Mouse (Mus musculus) embryonic stem cell, embryonic (primary cell): ENCODE measurements around the gene Hist2h4.
"Not testable (repeated sequence)": the region's sequence is repeated elsewhere in the genome, so short reads cannot be mapped to it uniquely, and the experiment has no call there.

Experiments
- CTCF ChIA-PET, 4 experiments: fragments of 300-600 bp in 2 of 4; fragments of 350-600 bp in 2 of 4; sonication (Branson Sonifier 250); formaldehyde crosslinking; loops; one replicate each; lab custom pipeline; 2022; ENCODE audit warnings: inconsistent platforms in 2 of 4; lab: Charles Lee
- POLR2A ChIA-PET, 4 experiments: fragments of 300-600 bp in 2 of 4; fragments of 350-600 bp in 2 of 4; sonication (Branson Sonifier 250); formaldehyde crosslinking; loops; one replicate each; lab custom pipeline; 2022; ENCODE audit warnings: antibody characterized with exemption in 4 of 4, inconsistent platforms in 1 of 4; lab: Charles Lee

The Hist2h4 gene

GRCm38 (mm10) chr3:96261623-96262022 is 1.5 kb downstream of the Hist2h4 start:
- CTCF ChIA-PET = interaction anchor here (0.5 to 2.9 kb wide), 12 partner anchors 13 to 296 kb away, joined by 3 to 28 read pairs (median 5); no protein-coding TSS in a partner anchor
- POLR2A ChIA-PET = interaction anchor here (0.5 to 3.9 kb wide), 116 partner anchors 7 to 1045 kb away, joined by 3 to 137 read pairs (median 5); partner anchors contain the start of genes Bola1 (in 4 of the 4), Hist2h2aa2 (in 4 of the 4), Hist2h2ab (in 4 of the 4) and Hist2h2ac (in 4 of the 4)

- ChIA-PET POLR2A (interaction anchor here in 3 of 4 experiments (0.6 to 12.7 kb wide), 18 partner anchors 8 to 169 kb away, joined by 3 to 151 read pairs (median 6); partner anchors contain the start of genes Bola1 (in 2 of the 3), Hist2h2ab (in 2 of the 3), Hist2h2ac (in 2 of the 3) and Hist2h2bb (in 2 of the 3)), CTCF (no interaction called here)
Observed at GRCm38 (mm10) chr3:96260220-96260619, 2.9 kb downstream of the Hist2h4 start.

- ChIA-PET POLR2A (interaction anchor here in 3 of 4 experiments (0.7 to 12.7 kb wide), 15 partner anchors 8 to 691 kb away, joined by 3 to 151 read pairs (median 6); partner anchors contain the start of genes Hist2h2ac (in 2 of the 3), Hist2h2bb (in 2 of the 3), Hist2h2be (in 2 of the 3) and Hist2h3b (in 2 of the 3)), CTCF (no interaction called here)
Observed at GRCm38 (mm10) chr3:96257190-96257589, 5.9 kb downstream of the Hist2h4 start.

GRCm38 (mm10) chr3:96255926-96256593 is 7.1 kb downstream of the Hist2h4 start:
- ChIA-PET POLR2A (interaction anchor here (0.7 to 12.7 kb wide), 22 partner anchors 7 to 241 kb away, joined by 3 to 151 read pairs (median 10); partner anchors contain the start of genes Hist2h2bb (in 4 of the 4), Hist2h3b (in 3 of the 4), Bola1 (in 2 of the 4) and Hist2h2aa1 (in 2 of the 4)), CTCF (interaction anchor here in 2 of 4 experiments (0.7 to 1.1 kb wide), 2 partner anchors 22 to 186 kb away, joined by 3 read pairs; no protein-coding TSS in a partner anchor)

- ChIA-PET POLR2A (interaction anchor here (0.5 to 12.7 kb wide), 42 partner anchors 8 to 442 kb away, joined by 3 to 151 read pairs (median 5); partner anchors contain the start of genes Hist2h4 (in 4 of the 4), Hist2h2ac (in 3 of the 4), Hist2h2bb (in 3 of the 4) and Hist2h2be (in 3 of the 4)), CTCF (interaction anchor here in 1 of 4 experiments (1.1 kb wide), 1 partner anchor 23 kb away, joined by 3 read pairs; no protein-coding TSS in a partner anchor)
Observed at GRCm38 (mm10) chr3:96254683-96255355, 8.3 kb downstream of the Hist2h4 start.

- POLR2A ChIA-PET = interaction anchor here in 3 of 4 experiments (0.9 to 12.7 kb wide), 8 partner anchors 11 to 55 kb away, joined by 3 to 151 read pairs (median 9); partner anchors contain the start of genes Hist2h4 (in 3 of the 3), Bola1 (in 2 of the 3), Hist2h2ab (in 2 of the 3) and Hist2h2ac (in 1 of the 3)
- CTCF ChIA-PET = no interaction called here
Observed at GRCm38 (mm10) chr3:96251787-96252186, 11.3 kb downstream of the Hist2h4 start.

GRCm38 (mm10) chr3:96250890-96251289 is 12.2 kb downstream of the Hist2h4 start:
- CTCF ChIA-PET = no interaction called here
- POLR2A ChIA-PET = interaction anchor here (0.6 to 12.7 kb wide), 25 partner anchors 9 to 582 kb away, joined by 3 to 151 read pairs (median 6); partner anchors contain the start of genes Hist2h4 (in 3 of the 4), Bola1 (in 2 of the 4), Hist2h2ab (in 2 of the 4) and Hist2h2ac (in 2 of the 4)

GRCm38 (mm10) chr3:96249034-96249345 is 14.1 kb downstream of the Hist2h4 start:
- CTCF ChIA-PET = interaction anchor here in 1 of 4 experiments (0.6 kb wide), 1 partner anchor 13 kb away, joined by 4 read pairs; no protein-coding TSS in a partner anchor

GRCm38 (mm10) chr3:96248141-96249033 is 14.7 kb downstream of the Hist2h4 start:
- ChIA-PET POLR2A (interaction anchor here (0.7 to 12.7 kb wide), 19 partner anchors 10 to 123 kb away, joined by 3 to 151 read pairs (median 4); partner anchors contain the start of genes Hist2h4 (in 3 of the 4), Hist2h2bb (in 2 of the 4), Hist2h3b (in 2 of the 4) and Bola1 (in 1 of the 4)), CTCF (interaction anchor here in 1 of 4 experiments (0.6 kb wide), 1 partner anchor 14 kb away, joined by 4 read pairs; no protein-coding TSS in a partner anchor)

More at GRCm38 (mm10) chr3:96249034-96249345, 14.1 kb downstream of the Hist2h4 start:
- POLR2A ChIA-PET = interaction anchor here (0.7 to 12.7 kb wide), 19 partner anchors 9 to 124 kb away, joined by 3 to 151 read pairs (median 4); partner anchors contain the start of genes Hist2h4 (in 3 of the 4), Hist2h2bb (in 2 of the 4), Hist2h3b (in 2 of the 4) and Bola1 (in 1 of the 4)

- ChIA-PET CTCF (interaction anchor here in 3 of 4 experiments (0.7 to 1.3 kb wide), 3 partner anchors 15 to 30 kb away, joined by 3 to 5 read pairs (median 3); partner anchors contain the start of gene Hist2h4 (in 1 of the 3)), POLR2A (interaction anchor here (0.6 to 1.4 kb wide), 26 partner anchors 8 to 166 kb away, joined by 3 to 42 read pairs (median 4); partner anchors contain the start of genes Hist2h2bb (in 4 of the 4), Hist2h2ac (in 3 of the 4), Hist2h3b (in 3 of the 4) and Bola1 (in 2 of the 4))
Observed at GRCm38 (mm10) chr3:96247356-96248140, 15.6 kb downstream of the Hist2h4 start.

GRCm38 (mm10) chr3:96246427-96246856 is 16.7 kb downstream of the Hist2h4 start, which contains the start of gene Hist2h3c1:
Gene Hist2h3c1 (plus strand): TSS chr3:96246685.
- CTCF ChIA-PET = interaction anchor here in 1 of 4 experiments (0.7 kb wide), 1 partner anchor 16 kb away, joined by 5 read pairs; no protein-coding TSS in a partner anchor
- POLR2A ChIA-PET = interaction anchor here in 3 of 4 experiments (0.6 to 1.4 kb wide), 9 partner anchors 9 to 31 kb away, joined by 3 to 42 read pairs (median 7); partner anchors contain the start of genes Hist2h2bb (in 2 of the 3), Bola1 (in 1 of the 3), Hist2h2ab (in 1 of the 3) and Hist2h2ac (in 1 of the 3)

GRCm38 (mm10) chr3:96246018-96246417 is 17.1 kb downstream of the Hist2h4 start:
- CTCF ChIA-PET, POLR2A ChIA-PET: not testable (repeated sequence)

GRCm38 (mm10) chr3:96245003-96245886 is 17.9 kb downstream of the Hist2h4 start, which contains the start of gene Hist2h2aa1:
Gene Hist2h2aa1 (plus strand): TSS chr3:96245497.
- CTCF ChIA-PET = not testable (repeated sequence)
- POLR2A ChIA-PET = interaction anchor here in 3 of 4 experiments (0.6 to 6.2 kb wide), 34 partner anchors 9 to 371 kb away, joined by 3 to 149 read pairs (median 3); partner anchors contain the start of genes Bola1 (in 3 of the 3), Hist2h2ab (in 3 of the 3), Hist2h2ac (in 3 of the 3) and Hist2h2bb (in 3 of the 3)

- POLR2A ChIA-PET = interaction anchor here in 3 of 4 experiments (0.6 to 6.2 kb wide), 48 partner anchors 10 to 432 kb away, joined by 3 to 149 read pairs (median 4); partner anchors contain the start of genes Bola1 (in 3 of the 3), Hist2h2ab (in 3 of the 3), Hist2h2ac (in 3 of the 3) and Hist2h2bb (in 3 of the 3)
- CTCF ChIA-PET = no interaction called here
Observed at GRCm38 (mm10) chr3:96243921-96244572, 19.1 kb downstream of the Hist2h4 start.
